28 mouse cellular contexts compared by ENCODE assay signal in the genomic region with DNA sequence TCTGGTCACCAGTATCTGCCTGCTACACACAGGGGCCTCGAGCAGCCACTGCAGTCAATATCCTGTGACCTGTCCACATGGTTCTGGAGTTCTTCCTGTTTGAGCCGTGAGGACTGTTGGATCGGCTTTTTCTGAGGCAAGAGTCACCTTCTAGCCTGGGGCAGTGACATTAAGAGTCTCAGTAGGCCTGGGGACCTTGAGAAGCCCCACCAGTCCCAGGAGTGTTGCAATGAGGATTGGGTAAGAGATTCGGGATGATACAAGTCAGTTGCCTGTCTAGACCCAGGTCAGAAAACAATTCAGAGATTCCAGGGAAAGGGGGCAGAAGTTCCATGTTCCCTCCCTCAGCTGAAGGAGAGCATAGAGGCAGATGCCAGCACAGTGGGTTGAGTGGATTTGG. TPM values are rescaled to one million over a fixed set of nuclear protein-coding genes. Genes with fewer than 3 reads are reported as not detected.
DNase-seq lines count a peak whose midpoint lies in the region; ATAC-seq lines count a peak whose summit lies in the region.
"Had no signal": no experiment of that assay in that cellular context is flagged by ENCODE, and none has a peak within 500 bp of the region (broad histone marks: within the 10 kb centered on the region; RNA-seq: fewer than 3 reads in every experiment).

No protein-coding gene starts in this region.

- no peaks in the 10 kb centered on the region for H3K27me3 ChIP-seq in heart, embryonic 12.5 days (replicated peaks)
- no peaks in the 10 kb centered on the region for H3K27me3 ChIP-seq in limb, embryonic 15.5 days
- H3K27me3 ChIP-seq in limb, embryonic 10.5 days (ENCODE audit: low read depth, poor library complexity, severe bottlenecking): no peaks in the 10 kb centered on the region
- H3K27me3 ChIP-seq: forebrain, embryonic 12.5 days; stomach, embryonic 15.5 days had no signal

- no peak overlapping the region for H3K9ac ChIP-seq in heart, embryonic 12.5 days
- H3K9ac ChIP-seq in limb, embryonic 15.5 days: no peak overlapping the region
- H3K9ac ChIP-seq: forebrain, embryonic 12.5 days; liver, embryonic 14.5 days; lung, embryonic 14.5 days; midbrain, embryonic 13.5 days; stomach, embryonic 15.5 days had no signal

- H3K4me3 ChIP-seq in heart, embryonic 12.5 days: no peak overlapping the region
- no peak overlapping the region for H3K4me3 ChIP-seq in limb, embryonic 15.5 days
- no peak overlapping the region for H3K4me3 ChIP-seq in limb, embryonic 10.5 days
- H3K4me3 ChIP-seq: forebrain, embryonic 12.5 days; gastrocnemius, adult 2 months; hindbrain, embryonic 10.5 days; midbrain, embryonic 13.5 days; neural tube, embryonic 13.5 days; stomach, embryonic 15.5 days had no signal

- H3K27ac ChIP-seq in heart, embryonic 12.5 days (ENCODE audit: poor library complexity, severe bottlenecking): peak overlapping the region; percentile 2; the same call in 1 of the 2 replicates
- 0 out of 2 replicates have a peak overlapping the region, but pooled peaks have one; percentile 27 for H3K27ac ChIP-seq in limb, embryonic 15.5 days
- H3K27ac ChIP-seq in limb, embryonic 10.5 days: no peak overlapping the region
- H3K27ac ChIP-seq: forebrain, embryonic 12.5 days; hindbrain, embryonic 10.5 days; liver, embryonic 14.5 days; midbrain, embryonic 13.5 days; neural tube, embryonic 13.5 days; stomach, embryonic 15.5 days had no signal

- no peaks in the 10 kb centered on the region for H3K9me3 ChIP-seq in heart, embryonic 12.5 days (replicated peaks)
- no peaks in the 10 kb centered on the region for H3K9me3 ChIP-seq in limb, embryonic 15.5 days
- no peaks in the 10 kb centered on the region for H3K9me3 ChIP-seq in limb, embryonic 10.5 days (replicated peaks)
- H3K9me3 ChIP-seq: forebrain, embryonic 12.5 days; hindbrain, embryonic 10.5 days; midbrain, embryonic 13.5 days; neural tube, embryonic 13.5 days; stomach, embryonic 15.5 days had no signal

- peaks cover 18% of the 10 kb centered on the region for H3K4me1 ChIP-seq in heart, embryonic 12.5 days (replicated peaks)
- H3K4me1 ChIP-seq in limb, embryonic 15.5 days: peaks cover 36% of the 10 kb centered on the region
- peaks cover 25% of the 10 kb centered on the region for H3K4me1 ChIP-seq in limb, embryonic 10.5 days
- H3K4me1 ChIP-seq: stomach, embryonic 15.5 days had no signal

- no peak for ATAC-seq in heart, embryonic 12.5 days (ENCODE audit: insufficient number of reproducible peaks, low FRiP score)
- no peak for ATAC-seq in limb, embryonic 15.5 days (ENCODE audit: insufficient number of reproducible peaks, low FRiP score, low TSS enrichment, low read depth)
- ATAC-seq in megakaryocyte progenitor cell, adult 5-6 weeks (replicated peaks; ENCODE audit: poor library complexity): peak; percentile 58
- ATAC-seq: intestine, postnatal 0 days; midbrain, embryonic 13.5 days had no signal

- peak; percentile 73 for DNase-seq in adrenal gland, adult 2 months
- no peak for DNase-seq in adrenal gland, postnatal 4 days (ENCODE audit: low spot score in 2 of 2)
- DNase-seq in heart, postnatal 14 days: no peak
- DNase-seq in limb, embryonic 10.5 days (ENCODE audit: low spot score): no peak
- no peak for DNase-seq in ovary, adult 18-20 months (ENCODE audit: low spot score)
- DNase-seq: cerebellum, adult 8-10 months; gastrocnemius, adult 2 months; kidney, postnatal 36 days; lung, embryonic 14.5 days; thymus, postnatal 36 days had no signal

- intact Hi-C loops in heart, postnatal 14 days (cut with DNase I): loop anchor here (5.0 kb wide), 1 partner anchor 38 kb away; no protein-coding TSS in a partner anchor

- H3K36me3 ChIP-seq in heart, embryonic 12.5 days: no peaks in the 10 kb centered on the region
- no peaks in the 10 kb centered on the region for H3K36me3 ChIP-seq in limb, embryonic 15.5 days
- H3K36me3 ChIP-seq in limb, embryonic 10.5 days: no peaks in the 10 kb centered on the region
- H3K36me3 ChIP-seq: forebrain, embryonic 12.5 days; hindbrain, embryonic 10.5 days; midbrain, embryonic 13.5 days; neural tube, embryonic 13.5 days; stomach, embryonic 15.5 days had no signal

- no peak overlapping the region for H3K4me2 ChIP-seq in heart, embryonic 12.5 days
- no peak overlapping the region for H3K4me2 ChIP-seq in limb, embryonic 15.5 days
- H3K4me2 ChIP-seq: forebrain, embryonic 12.5 days; lung, embryonic 14.5 days; midbrain, embryonic 13.5 days; neural tube, embryonic 13.5 days; stomach, embryonic 15.5 days had no signal

- WGBS in heart, embryonic 12.5 days: 53% methylated on average over 4 of the region's 4 CpGs
- WGBS in limb, embryonic 15.5 days: 38% methylated on average over 4 of the region's 4 CpGs
- 78% methylated on average over 4 of the region's 4 CpGs for WGBS in limb, embryonic 10.5 days

RNA-seq across cellular contexts. Expression of gene Tcl1b2, which starts 36.0 kb away (rescaled TPM):
- total RNA-seq in adrenal gland, adult 2 months (2021): not detected
- polyA plus RNA-seq in adrenal gland, adult 2 months (2012; rRNA removed): not detected in 2 replicates
- not detected for total RNA-seq in adrenal gland, postnatal 4 days (2021)
- polyA plus RNA-seq in heart, embryonic 12.5 days (2016; fragmentation: Nextera tagmentation; extraction: Ambion mirVana): not detected in 2 replicates
- total RNA-seq in heart, postnatal 14 days (2021): not detected
- polyA plus RNA-seq in limb, embryonic 15.5 days (2015; fragmentation: Nextera tagmentation; extraction: Ambion mirVana): not detected in 2 replicates
- not detected in 2 replicates for polyA plus RNA-seq in limb, embryonic 10.5 days (2016; fragmentation: Nextera tagmentation; extraction: Ambion mirVana)
- not detected in 2 replicates for total RNA-seq in megakaryocyte progenitor cell, adult 5-6 weeks (2015)
- not detected in 2 replicates for total RNA-seq in megakaryocyte progenitor cell, adult 5-6 weeks (2017)
- total RNA-seq: gastrocnemius, adult 2 months; gastrocnemius, postnatal 4 days; left cerebral cortex, adult 18-20 months; left cerebral cortex, postnatal 25 days had no signal
- polyA plus RNA-seq: cortical plate, adult 2 months; embryonic facial prominence, embryonic 11.5 days; forebrain, embryonic 12.5 days; hindbrain, embryonic 10.5 days; intestine, postnatal 0 days; kidney, embryonic 14.5 days; lung, embryonic 14.5 days; midbrain, embryonic 13.5 days; neural tube, embryonic 13.5 days; stomach, embryonic 15.5 days had no signal

RNA-seq across cellular contexts. Expression of gene Tcl1b1, which starts 49.7 kb away (rescaled TPM):
- total RNA-seq in adrenal gland, adult 2 months (2021): not detected
- not detected in 2 replicates for polyA plus RNA-seq in adrenal gland, adult 2 months (2012; rRNA removed)
- total RNA-seq in adrenal gland, postnatal 4 days (2021): not detected
- polyA plus RNA-seq in heart, embryonic 12.5 days (2016; fragmentation: Nextera tagmentation; extraction: Ambion mirVana): not detected in 2 replicates
- not detected for total RNA-seq in heart, postnatal 14 days (2021)
- polyA plus RNA-seq in limb, embryonic 15.5 days (2015; fragmentation: Nextera tagmentation; extraction: Ambion mirVana): not detected in 2 replicates
- polyA plus RNA-seq in limb, embryonic 10.5 days (2016; fragmentation: Nextera tagmentation; extraction: Ambion mirVana): not detected in 2 replicates
- not detected in 2 replicates for total RNA-seq in megakaryocyte progenitor cell, adult 5-6 weeks (2015)
- total RNA-seq in megakaryocyte progenitor cell, adult 5-6 weeks (2017): not detected in 2 replicates
- total RNA-seq: gastrocnemius, adult 2 months; gastrocnemius, postnatal 4 days; left cerebral cortex, adult 18-20 months; left cerebral cortex, postnatal 25 days had no signal
- polyA plus RNA-seq: brain, embryonic 14.5 days; cortical plate, adult 2 months; embryonic facial prominence, embryonic 11.5 days; forebrain, embryonic 12.5 days; hindbrain, embryonic 10.5 days; intestine, postnatal 0 days; kidney, embryonic 14.5 days; limb, embryonic 14.5 days; liver, embryonic 14.5 days; lung, embryonic 14.5 days; midbrain, embryonic 13.5 days; neural tube, embryonic 13.5 days; stomach, embryonic 15.5 days had no signal
